In the genomic region with DNA sequence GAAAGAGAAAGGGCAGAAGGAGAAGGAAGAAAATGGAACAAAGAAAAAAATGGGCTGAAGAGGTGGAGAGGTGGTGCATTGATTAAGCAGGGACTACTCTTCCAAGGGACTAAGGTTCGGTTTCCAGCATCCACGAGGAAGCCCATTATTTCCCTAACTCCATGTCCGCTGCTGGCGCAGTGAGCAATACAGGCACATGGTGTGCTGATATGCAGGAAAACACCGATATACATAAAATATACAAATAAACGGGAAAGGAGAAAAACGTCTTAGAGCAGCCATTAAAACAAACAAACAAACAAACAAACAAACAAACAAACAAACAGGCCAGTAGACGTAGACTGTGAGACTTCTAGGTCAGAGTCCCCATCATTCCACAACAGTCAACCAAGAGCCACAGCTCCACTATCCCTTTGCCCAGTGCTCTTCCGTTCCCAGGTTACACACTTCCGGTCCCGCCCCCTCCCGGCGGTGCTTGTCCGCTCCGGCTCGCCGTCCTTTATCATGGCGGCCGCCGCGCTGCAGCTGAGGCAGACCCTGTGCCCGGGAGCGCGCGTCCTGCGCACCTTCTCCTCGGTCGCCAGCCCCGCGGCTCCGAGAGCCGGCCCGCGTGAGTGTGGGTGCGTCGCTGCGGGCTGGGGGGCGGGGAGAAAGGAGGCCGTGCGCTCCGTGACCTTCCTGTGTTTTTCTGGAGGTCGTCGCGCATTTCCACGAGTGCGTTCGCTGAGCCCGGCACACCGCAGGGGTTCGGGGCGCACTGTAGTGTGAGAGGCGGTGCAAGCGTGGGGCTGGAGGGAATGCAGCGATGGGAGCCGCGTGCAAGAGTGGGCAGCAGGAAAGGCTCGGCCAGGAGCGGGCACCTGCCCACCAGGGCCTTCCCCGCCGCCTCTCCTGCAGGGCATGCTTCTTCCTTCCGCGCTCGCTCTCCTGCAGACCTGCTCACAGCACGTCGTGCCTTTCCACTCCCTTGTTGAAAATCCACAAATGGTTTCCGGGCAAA, we compare ENCODE assay signal across 8 mouse cellular contexts. TPM values are rescaled to one million over a fixed set of nuclear protein-coding genes. Genes with fewer than 3 reads are reported as not detected.
DNase-seq lines count a peak whose midpoint lies in the region; ATAC-seq and TF ChIP-seq lines count a peak whose summit lies in the region.

Gene Mrps35 (plus strand): TSS at position 474 of the 1,000 bp plus-strand sequence.

- 0 out of 2 replicates have a peak, but pooled peaks have one; percentile 8 for TF ChIP-seq CTCF in heart, adult 2 months (IDR thresholded peaks at IDR 0.05)
- TF ChIP-seq CTCF in kidney, adult 2 months (conservative IDR thresholded peaks at IDR 0.05; ENCODE audit: insufficient read depth, insufficient read length, low read depth, low read length): no peak
- TF ChIP-seq CTCF in small intestine, adult 2 months (IDR thresholded peaks at IDR 0.05; ENCODE audit: extremely low read depth, insufficient read length, insufficient replicate concordance, low read depth, low read length): no peak

- TF ChIP-seq EP300 in heart, adult 2 months (IDR thresholded peaks at IDR 0.05; ENCODE audit: insufficient read depth, low read depth, low read length): peak; percentile 53; the same call in 1 of the 2 replicates

- peak within 1 kb of the TSS; percentile 89 for H3K27ac ChIP-seq in embryonic facial prominence, embryonic 12.5 days
- peak within 1 kb of the TSS; percentile 79 for H3K27ac ChIP-seq in heart, adult 2 months
- peak within 1 kb of the TSS; percentile 87 for H3K27ac ChIP-seq in kidney, adult 2 months (ENCODE audit: insufficient read depth, low read depth, low read length)
- peak within 1 kb of the TSS; percentile 38; the same call in 1 of the 2 replicates for H3K27ac ChIP-seq in limb, embryonic 11.5 days (replicated peaks; ENCODE audit: low read depth, low read length)
- H3K27ac ChIP-seq in midbrain, embryonic 13.5 days: peak within 1 kb of the TSS; percentile 88
- H3K27ac ChIP-seq in small intestine, adult 2 months (ENCODE audit: insufficient read depth, low read depth, low read length): peak within 1 kb of the TSS; percentile 56

- intact Hi-C loops in heart, adult 2 months (cut with DNase I): loop anchor here (2.0 kb wide), 1 partner anchor 48 kb away; the partner anchor contains the start of gene Klhl42

- TF ChIP-seq POLR2A in heart, adult 2 months (IDR thresholded peaks at IDR 0.05; ENCODE audit: insufficient read depth, low read depth, low read length): peak; percentile 81
- peak; percentile 74 for TF ChIP-seq POLR2A in kidney, adult 2 months (IDR thresholded peaks at IDR 0.05; ENCODE audit: low read depth, low read length)
- peak; percentile 88 for TF ChIP-seq POLR2A in small intestine, adult 2 months (IDR thresholded peaks at IDR 0.05; ENCODE audit: low read depth, low read length)

- H3K79me2 ChIP-seq in heart, adult 2 months (replicated peaks; ENCODE audit: control insufficient read depth, insufficient read depth, low read length): peaks cover 4% of the 10 kb centered on the region; the same call in 1 of the 2 replicates

- peak within 1 kb of the TSS; percentile 89 for H3K4me3 ChIP-seq in embryonic facial prominence, embryonic 12.5 days
- peak within 1 kb of the TSS; percentile 78 for H3K4me3 ChIP-seq in heart, adult 2 months
- H3K4me3 ChIP-seq in kidney, adult 2 months (ENCODE audit: insufficient read depth, low read depth, low read length): peak within 1 kb of the TSS; percentile 95
- H3K4me3 ChIP-seq in limb, embryonic 11.5 days (ENCODE audit: low read depth, low read length): peak within 1 kb of the TSS; percentile 77
- H3K4me3 ChIP-seq in midbrain, embryonic 13.5 days (replicated peaks): peak within 1 kb of the TSS; percentile 91
- H3K4me3 ChIP-seq in small intestine, adult 2 months (ENCODE audit: low read depth, low read length): peak within 1 kb of the TSS; percentile 78

- ATAC-seq in embryonic facial prominence, embryonic 12.5 days (ENCODE audit: insufficient number of reproducible peaks, insufficient read depth, low FRiP score, low TSS enrichment): peak; percentile 96
- peak; percentile 98 for ATAC-seq in limb, embryonic 11.5 days (ENCODE audit: insufficient number of reproducible peaks, low FRiP score, low TSS enrichment, low read depth)
- ATAC-seq in midbrain, embryonic 13.5 days: peak; percentile 100

- peaks cover 8% of the 10 kb centered on the region; the same call in 1 of the 2 replicates for H3K4me1 ChIP-seq in embryonic facial prominence, embryonic 12.5 days
- H3K4me1 ChIP-seq in heart, adult 2 months (ENCODE audit: control insufficient read depth, insufficient read depth, low read length): peaks cover 1% of the 10 kb centered on the region
- H3K4me1 ChIP-seq in kidney, adult 2 months (ENCODE audit: control insufficient read depth, insufficient read depth, low read length): peaks cover 7% of the 10 kb centered on the region; the same call in 1 of the 2 replicates
- peaks cover 7% of the 10 kb centered on the region for H3K4me1 ChIP-seq in limb, embryonic 11.5 days (ENCODE audit: control insufficient read depth, insufficient read depth, low read length)
- H3K4me1 ChIP-seq in midbrain, embryonic 13.5 days (replicated peaks): peaks cover 19% of the 10 kb centered on the region
- peaks cover 6% of the 10 kb centered on the region; the same call in 1 of the 2 replicates for H3K4me1 ChIP-seq in small intestine, adult 2 months (ENCODE audit: control insufficient read depth, insufficient read depth, insufficient read length, low read length)

- H3K4me2 ChIP-seq in embryonic facial prominence, embryonic 12.5 days (replicated peaks): peak within 1 kb of the TSS; percentile 59
- peak within 1 kb of the TSS; percentile 46 for H3K4me2 ChIP-seq in limb, embryonic 11.5 days (ENCODE audit: low read depth, severe bottlenecking)
- peak within 1 kb of the TSS; percentile 65 for H3K4me2 ChIP-seq in midbrain, embryonic 13.5 days (replicated peaks)

- peak within 1 kb of the TSS; percentile 86 for H3K9ac ChIP-seq in embryonic facial prominence, embryonic 12.5 days
- H3K9ac ChIP-seq in heart, adult 2 months (ENCODE audit: low read depth, low read length): peak within 1 kb of the TSS; percentile 97
- H3K9ac ChIP-seq in limb, embryonic 11.5 days (ENCODE audit: low read length): peak within 1 kb of the TSS; percentile 91
- H3K9ac ChIP-seq in midbrain, embryonic 13.5 days (replicated peaks): peak within 1 kb of the TSS; percentile 92

- H3K27me3 ChIP-seq in embryonic facial prominence, embryonic 12.5 days: 0 out of 2 replicates have a peak, but pooled peaks cover 3% of the 10 kb centered on the region
- H3K27me3 ChIP-seq in heart, adult 2 months (ENCODE audit: control insufficient read depth, insufficient read depth, low read length): no peaks in the 10 kb centered on the region
- H3K27me3 ChIP-seq in kidney, adult 2 months (replicated peaks; ENCODE audit: control insufficient read depth, insufficient read depth, low read length): no peaks in the 10 kb centered on the region
- H3K27me3 ChIP-seq in limb, embryonic 11.5 days (ENCODE audit: control insufficient read depth, insufficient read depth, low read length): no peaks in the 10 kb centered on the region
- H3K27me3 ChIP-seq in midbrain, embryonic 13.5 days: peaks cover 12% of the 10 kb centered on the region
- H3K27me3 ChIP-seq in small intestine, adult 2 months (ENCODE audit: control insufficient read depth, insufficient read depth, low read length): no peaks in the 10 kb centered on the region

- peak; percentile 95 for DNase-seq in 3T3-L1 (ENCODE audit: low read depth, low spot score)
- peak; percentile 92 to 96 for DNase-seq in adrenal gland, postnatal 36 days
- DNase-seq in heart, adult 2 months: peak; percentile 91 to 94
- peak; percentile 94 for DNase-seq in kidney, adult 2 months
- peak; percentile 96 for DNase-seq in limb, embryonic 11.5 days (ENCODE audit: low spot score)

- H3K9me3 ChIP-seq in embryonic facial prominence, embryonic 12.5 days: 0 out of 2 replicates have a peak, but pooled peaks cover 3% of the 10 kb centered on the region
- H3K9me3 ChIP-seq in limb, embryonic 11.5 days (ENCODE audit: control insufficient read depth, low read length): no peaks in the 10 kb centered on the region
- no peaks in the 10 kb centered on the region for H3K9me3 ChIP-seq in midbrain, embryonic 13.5 days

- H3K36me3 ChIP-seq in embryonic facial prominence, embryonic 12.5 days: peaks cover 13% of the 10 kb centered on the region; the same call in 1 of the 2 replicates
- peaks cover 5% of the 10 kb centered on the region for H3K36me3 ChIP-seq in heart, adult 2 months (ENCODE audit: control insufficient read depth, insufficient read depth, low read length)
- no peaks in the 10 kb centered on the region for H3K36me3 ChIP-seq in kidney, adult 2 months (ENCODE audit: control insufficient read depth, insufficient read depth, low read length)
- H3K36me3 ChIP-seq in limb, embryonic 11.5 days (ENCODE audit: control insufficient read depth, insufficient read depth, low read length): no peaks in the 10 kb centered on the region
- peaks cover 8% of the 10 kb centered on the region; the same call in 1 of the 2 replicates for H3K36me3 ChIP-seq in midbrain, embryonic 13.5 days
- H3K36me3 ChIP-seq in small intestine, adult 2 months (ENCODE audit: control insufficient read depth, insufficient read depth, low read length): peaks cover 9% of the 10 kb centered on the region

- WGBS in embryonic facial prominence, embryonic 12.5 days: 4% methylated on average over 63 of the region's 66 CpGs
- 3% methylated on average over 66 of the region's 66 CpGs for WGBS in heart, adult 2 months
- 3% methylated on average over 66 of the region's 66 CpGs for WGBS in kidney, adult 2 months
- 4% methylated on average over 63 of the region's 66 CpGs for WGBS in limb, embryonic 11.5 days
- 6% methylated on average over 66 of the region's 66 CpGs for WGBS in midbrain, embryonic 13.5 days
- 2% methylated on average over 66 of the region's 66 CpGs for WGBS in small intestine, adult 2 months

RNA-seq across cellular contexts. Expression of gene Mrps35, which starts in this region (rescaled TPM):
- total RNA-seq in adrenal gland, postnatal 36 days (2021): 100 to 1,000 TPM in 1 of 2 experiments, 10 to 100 TPM in 1; 84.7 to 108 TPM
- 92.0 and 94.8 TPM in 2 replicates for polyA plus RNA-seq in embryonic facial prominence, embryonic 12.5 days (2016; fragmentation: Nextera tagmentation; extraction: Ambion mirVana)
- 100 to 1,000 TPM; 168 to 170 TPM for total RNA-seq in heart, adult 2 months (2021)
- 28.7 and 38.2 TPM in 2 replicates for polyA plus RNA-seq in heart, adult 2 months (2012; rRNA removed)
- 16.9 and 33.1 TPM in 2 replicates for polyA plus RNA-seq in kidney, adult 2 months (2012; rRNA removed)
- 111 and 115 TPM in 2 replicates for polyA plus RNA-seq in limb, embryonic 11.5 days (2014; fragmentation: Nextera tagmentation; extraction: Ambion mirVana)
- polyA plus RNA-seq in midbrain, embryonic 13.5 days (2015; fragmentation: Nextera tagmentation; extraction: Ambion mirVana): 74.7 and 89.0 TPM in 2 replicates
- polyA plus RNA-seq in small intestine, adult 2 months (2012; rRNA removed): 3.8 and 7.7 TPM in 2 replicates

Comparison
In these comparisons a context has a peak if more than half of its experiments do, and no peak if none do; other contexts are left out.
1. Peak in every context shown above with its lines: DNase-seq, ATAC-seq, H3K4me3 ChIP-seq and H3K27ac ChIP-seq.
2. H3K27ac ChIP-seq: peak in every context shown above with its lines; median percentile 89 in embryonic facial prominence, embryonic 12.5 days; 88 in midbrain, embryonic 13.5 days; 87 in kidney, adult 2 months; 79 in heart, adult 2 months; 56 in small intestine, adult 2 months; 38 in limb, embryonic 11.5 days.